Mouse (Mus musculus): ENCODE measurements at regions not wholly inside any gene's neighbourhood (a gene's known extent, or its start where the extent isn't known, plus 50 kb on each side); places are given as distances from the start of the nearest gene placed in this dataset.

DNA sequence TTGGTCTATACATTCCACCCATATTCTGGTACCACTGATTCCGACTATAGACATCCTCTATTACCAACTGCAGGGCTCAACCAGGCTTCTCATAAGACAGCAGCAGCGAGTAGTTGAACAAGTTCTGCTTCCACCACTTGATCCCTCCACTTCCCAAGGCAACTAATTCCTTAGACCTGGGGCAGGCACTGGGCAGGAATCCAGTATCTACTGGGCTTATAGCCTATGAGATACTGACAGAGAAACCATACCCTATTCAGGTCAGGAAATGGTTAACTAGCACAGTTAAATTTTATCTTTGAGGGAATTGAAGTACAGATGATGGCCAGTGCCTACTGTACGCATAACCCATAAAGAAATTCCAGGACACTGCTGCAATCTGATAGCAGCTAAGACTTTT lies 297.9 kb downstream of the Cog6 start:
- intact Hi-C loops (cut with DNase I), result no loop called here
- no peak for DNase-seq

DNA sequence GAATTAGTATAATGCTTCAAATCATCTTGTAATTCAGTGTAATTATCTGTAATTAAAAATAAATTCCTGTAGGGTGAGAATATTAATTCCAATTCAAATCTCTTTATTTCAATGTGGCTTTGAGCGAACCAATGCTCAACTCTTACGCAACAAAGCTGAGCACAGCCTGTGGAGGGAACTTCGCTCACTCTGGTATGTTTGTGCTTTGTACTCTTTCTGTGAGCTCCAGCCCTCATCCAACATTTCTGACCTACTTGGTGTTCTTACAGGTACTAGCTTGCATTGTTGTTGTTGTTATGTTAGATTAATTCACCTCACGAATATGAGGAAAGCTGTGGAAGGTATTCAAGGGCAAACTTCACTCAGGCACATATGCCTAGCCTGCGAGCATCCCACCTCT lies 299.7 kb downstream of the Cog6 start:
- intact Hi-C loops (cut with DNase I), result no loop called here
- no peak for DNase-seq

DNA sequence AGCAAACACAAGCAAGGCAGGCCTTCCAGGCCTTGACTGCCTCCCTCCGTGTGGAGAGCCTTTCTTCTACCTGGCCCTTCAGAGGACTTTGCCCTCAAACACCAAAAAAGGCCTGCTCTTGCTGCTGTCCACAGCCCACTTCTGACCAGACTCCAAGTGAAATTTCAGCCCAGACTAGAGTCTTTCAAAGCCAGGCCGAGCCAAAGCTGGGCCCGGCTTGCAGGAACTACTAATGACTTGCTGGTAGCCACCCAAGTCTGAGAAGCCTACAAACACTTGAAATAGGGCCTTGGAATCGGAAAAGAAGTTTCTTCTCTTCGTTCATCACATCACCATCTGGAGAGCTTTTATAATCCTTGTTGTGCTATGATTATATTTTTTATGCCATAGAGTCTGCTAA lies 304.9 kb downstream of the Cog6 start:
- intact Hi-C loops (cut with DNase I), result no loop called here
- peak; percentile 14 to 18 for DNase-seq

DNA sequence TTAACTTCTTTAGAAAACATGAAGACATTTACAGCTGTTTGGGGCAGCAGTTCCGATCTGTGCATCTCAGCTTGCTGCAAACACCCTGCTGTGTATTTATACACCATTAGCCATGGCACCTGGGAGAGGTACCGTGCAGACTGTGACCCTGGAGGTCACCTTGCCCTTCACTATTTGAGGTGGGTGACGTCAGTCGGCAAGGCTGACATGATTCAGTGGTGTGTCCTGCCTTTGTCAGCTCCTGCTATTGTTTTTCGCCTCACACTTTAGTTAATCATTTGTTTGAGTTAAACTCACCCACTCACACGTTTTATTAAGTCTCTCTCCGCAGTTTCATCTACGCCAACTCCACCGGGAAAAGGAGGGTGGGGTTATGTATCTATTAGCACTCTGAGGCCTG lies 305.9 kb downstream of the Cog6 start:
- intact Hi-C loops (cut with DNase I), result no loop called here
- DNase-seq, result no peak

DNA sequence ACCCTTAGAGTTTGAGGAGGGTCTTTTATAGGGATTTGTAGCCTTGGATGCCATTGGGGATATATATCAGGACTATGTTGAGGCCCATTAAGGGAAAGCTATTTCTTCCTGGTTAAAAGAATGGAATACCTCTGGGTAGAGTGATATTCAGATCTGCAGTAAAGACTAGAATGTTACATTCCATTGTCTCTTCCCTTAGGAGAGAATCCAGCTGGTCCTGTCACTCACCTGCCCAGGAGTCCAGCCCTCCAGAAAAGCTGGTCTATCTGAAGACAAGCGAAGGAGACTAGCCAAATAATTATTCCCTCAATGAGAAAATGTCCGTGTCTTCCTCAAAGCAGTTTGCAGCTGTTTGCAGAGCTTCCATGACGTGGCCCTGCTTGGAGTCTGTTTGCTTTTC lies 308.3 kb downstream of the Cog6 start:
- DNase-seq, result no peak
- intact Hi-C loops (cut with DNase I), result no loop called here

DNA sequence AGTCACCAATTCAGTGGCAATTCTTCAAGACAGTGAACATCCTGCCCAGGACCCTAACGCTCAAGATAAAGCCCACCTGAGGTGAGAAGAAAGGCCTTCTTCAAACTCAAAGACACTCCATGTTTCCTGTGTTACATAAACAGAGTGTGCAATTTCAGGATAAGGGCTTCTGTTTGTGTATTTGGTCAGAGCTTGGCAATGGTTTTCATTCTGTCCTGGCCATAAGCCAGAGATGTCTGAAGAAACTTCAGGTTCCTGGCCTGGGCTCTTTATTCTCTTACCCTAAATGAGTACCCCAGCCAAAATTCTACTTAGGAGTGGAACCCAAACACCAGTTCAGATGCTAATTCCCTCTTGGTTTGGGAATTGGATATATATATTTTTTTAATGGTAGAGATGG lies 308.7 kb downstream of the Cog6 start:
- intact Hi-C loops (cut with DNase I), result no loop called here
- peak in 1 of 2 experiments; percentile 24 for DNase-seq

DNA sequence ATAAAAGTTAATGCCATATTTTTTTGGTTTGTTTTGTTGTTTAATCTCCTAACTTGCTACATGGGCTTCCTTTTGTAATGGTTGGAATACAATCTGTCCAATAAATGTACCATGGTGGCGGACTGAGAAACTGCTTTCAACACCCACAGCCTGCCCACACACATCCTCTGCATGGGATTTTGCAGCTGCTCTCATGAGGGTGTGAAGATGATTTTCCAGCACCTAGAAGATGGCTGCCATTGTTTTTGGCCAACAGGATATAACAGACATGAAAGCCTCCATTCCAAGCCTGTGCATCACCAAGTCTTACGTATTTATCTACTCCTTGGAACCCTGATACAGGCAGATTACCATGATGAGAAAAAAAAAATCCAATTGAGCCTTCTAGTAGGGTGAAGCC lies 310.4 kb downstream of the Cog6 start:
- intact Hi-C loops (cut with DNase I), result no loop called here
- no peak for DNase-seq

DNA sequence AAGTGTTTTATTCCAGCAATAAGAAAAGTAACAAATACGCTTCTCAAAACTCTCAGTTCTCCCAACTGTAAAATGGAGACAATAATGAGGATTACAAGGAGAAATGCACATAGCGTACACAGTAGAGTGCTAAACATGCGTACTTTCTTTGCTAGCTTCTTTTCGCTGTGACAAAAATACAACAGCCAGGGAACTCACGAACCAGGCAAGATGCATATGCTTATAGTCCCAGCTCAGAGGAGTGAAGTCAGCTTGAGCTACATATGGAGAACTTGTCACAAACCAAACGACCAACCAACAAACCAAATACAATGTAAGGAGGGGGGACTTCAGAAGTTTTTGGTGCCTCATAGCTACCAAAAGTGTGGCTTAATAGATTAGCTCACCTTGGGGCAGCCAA lies 313.3 kb downstream of the Cog6 start:
- intact Hi-C loops (cut with DNase I), result no loop called here
- DNase-seq, result no peak

DNA sequence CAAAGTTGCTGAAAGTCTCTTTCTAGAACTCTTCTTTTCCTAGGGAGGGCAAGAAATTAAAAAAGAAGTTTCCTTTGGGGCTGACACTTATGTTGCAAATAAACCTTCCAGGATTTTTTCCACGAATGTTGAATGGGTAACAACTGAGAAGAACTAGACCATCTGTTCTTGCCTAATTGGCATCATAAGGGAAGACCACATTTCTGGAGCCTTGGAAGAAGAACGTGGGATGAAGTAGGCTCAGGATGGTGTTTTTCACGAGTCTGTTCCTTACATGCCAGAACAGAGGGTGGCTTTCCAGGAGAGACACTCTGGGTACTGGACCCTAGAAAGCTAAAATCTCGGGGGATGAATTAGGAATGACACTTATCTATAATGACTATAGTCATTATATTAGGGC lies 314.1 kb downstream of the Cog6 start:
- intact Hi-C loops (cut with DNase I), result no loop called here
- no peak for DNase-seq

DNA sequence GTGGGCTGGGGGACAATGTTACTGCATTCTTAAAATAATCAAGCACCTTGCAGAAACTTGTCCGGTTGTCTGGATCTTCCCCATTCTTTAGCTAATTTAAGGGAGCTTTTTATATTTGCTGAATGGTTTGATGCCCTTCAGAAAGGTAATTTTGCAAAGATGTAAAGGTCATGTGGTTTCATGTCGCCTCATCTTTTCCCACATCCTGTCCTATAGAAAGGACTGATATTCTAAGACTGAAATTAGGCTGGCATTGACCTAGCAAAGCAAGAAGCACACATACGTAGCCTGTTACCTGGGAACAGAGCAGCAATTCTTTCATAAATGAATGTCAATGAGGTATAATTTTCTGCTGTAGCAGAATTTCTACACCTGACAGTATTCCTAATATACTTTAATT lies 315.4 kb downstream of the Cog6 start:
- DNase-seq, result no peak
- intact Hi-C loops (cut with DNase I), result no loop called here

DNA sequence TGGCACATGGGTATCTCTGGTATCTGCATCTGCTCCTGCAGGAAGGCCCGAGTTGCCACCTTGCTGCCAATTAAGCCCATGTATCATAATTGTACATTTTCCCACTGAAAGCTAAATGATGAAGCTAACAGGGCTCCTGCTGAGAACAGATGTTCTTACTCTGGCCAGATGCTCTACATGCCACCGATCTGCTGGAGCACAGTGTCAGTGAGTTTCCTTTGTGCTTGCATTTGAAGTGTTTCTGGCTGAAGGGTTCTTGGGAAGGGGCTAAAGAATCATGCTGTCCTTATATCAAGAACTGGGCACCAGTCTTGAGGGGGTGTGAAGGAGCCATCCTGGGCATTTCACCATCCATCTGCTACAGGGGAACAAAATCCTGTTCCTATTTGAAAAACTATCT lies 323.2 kb downstream of the Cog6 start:
- intact Hi-C loops (cut with DNase I), result no loop called here
- no peak for DNase-seq

DNA sequence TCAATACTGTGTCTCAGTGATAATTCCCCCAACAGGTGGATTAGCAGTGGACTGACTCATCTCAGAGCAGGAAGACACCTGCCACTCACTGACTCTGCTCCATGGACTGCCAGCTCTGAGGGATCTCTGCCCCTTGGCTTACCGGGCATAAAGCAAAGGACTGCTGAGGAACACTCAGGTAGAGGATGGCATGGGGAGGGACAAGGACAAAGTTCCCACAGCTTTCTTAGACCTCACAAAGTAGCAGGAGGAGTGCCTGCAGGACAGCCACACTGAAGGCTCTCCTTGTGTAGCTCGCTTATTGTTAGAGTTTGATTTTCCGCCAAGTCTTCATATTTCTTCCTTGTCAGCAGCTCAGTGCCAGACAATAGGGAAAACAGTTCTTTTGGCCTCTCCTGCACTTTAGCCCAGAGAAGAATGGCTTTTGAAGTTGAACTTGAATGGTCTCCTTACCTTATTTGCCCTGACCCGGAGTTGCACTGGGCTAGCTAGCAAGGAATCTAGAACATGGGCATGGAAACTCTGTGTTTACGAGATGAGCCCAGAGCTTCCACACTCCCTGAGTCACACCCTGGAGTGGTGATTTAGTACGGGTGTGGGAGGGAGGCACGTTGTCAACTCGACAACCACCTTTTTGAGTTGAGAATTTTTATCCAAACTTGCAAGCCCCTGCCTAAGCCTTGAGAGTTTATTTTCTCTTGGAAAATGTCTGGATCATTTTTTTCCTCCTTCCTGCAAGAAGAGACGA lies 331.4 kb downstream of the Cog6 start:
- intact Hi-C loops (cut with DNase I), result no loop called here
- peak; percentile 29 to 49 for DNase-seq

DNA sequence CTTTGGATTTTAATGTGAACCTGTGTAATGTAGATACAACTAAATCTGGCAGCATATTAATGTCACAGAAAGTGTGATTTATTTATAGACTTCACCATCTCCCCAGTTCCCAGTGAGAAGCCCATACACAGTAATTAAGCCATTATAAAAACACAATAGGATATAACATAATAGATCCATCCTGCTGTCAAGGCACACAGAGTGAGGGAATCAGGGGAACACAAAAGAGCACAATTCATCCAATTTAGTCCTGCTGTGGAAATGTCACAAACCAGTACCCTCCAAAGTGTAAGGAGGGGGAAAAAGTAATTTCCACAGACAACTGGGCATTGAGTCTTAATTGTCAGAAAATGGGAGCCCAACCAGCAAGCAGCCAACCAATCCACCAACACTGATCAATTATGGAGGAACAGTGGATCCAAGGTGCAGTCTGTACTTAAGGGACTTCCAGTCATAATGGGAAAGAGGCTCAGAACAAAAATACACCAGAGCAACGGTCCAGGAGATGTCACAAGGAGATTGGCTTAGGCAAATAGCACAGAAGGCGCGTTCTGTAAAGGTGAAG lies 336.1 kb downstream of the Cog6 start:
- intact Hi-C loops (cut with DNase I), result no loop called here
- DNase-seq, result no peak

DNA sequence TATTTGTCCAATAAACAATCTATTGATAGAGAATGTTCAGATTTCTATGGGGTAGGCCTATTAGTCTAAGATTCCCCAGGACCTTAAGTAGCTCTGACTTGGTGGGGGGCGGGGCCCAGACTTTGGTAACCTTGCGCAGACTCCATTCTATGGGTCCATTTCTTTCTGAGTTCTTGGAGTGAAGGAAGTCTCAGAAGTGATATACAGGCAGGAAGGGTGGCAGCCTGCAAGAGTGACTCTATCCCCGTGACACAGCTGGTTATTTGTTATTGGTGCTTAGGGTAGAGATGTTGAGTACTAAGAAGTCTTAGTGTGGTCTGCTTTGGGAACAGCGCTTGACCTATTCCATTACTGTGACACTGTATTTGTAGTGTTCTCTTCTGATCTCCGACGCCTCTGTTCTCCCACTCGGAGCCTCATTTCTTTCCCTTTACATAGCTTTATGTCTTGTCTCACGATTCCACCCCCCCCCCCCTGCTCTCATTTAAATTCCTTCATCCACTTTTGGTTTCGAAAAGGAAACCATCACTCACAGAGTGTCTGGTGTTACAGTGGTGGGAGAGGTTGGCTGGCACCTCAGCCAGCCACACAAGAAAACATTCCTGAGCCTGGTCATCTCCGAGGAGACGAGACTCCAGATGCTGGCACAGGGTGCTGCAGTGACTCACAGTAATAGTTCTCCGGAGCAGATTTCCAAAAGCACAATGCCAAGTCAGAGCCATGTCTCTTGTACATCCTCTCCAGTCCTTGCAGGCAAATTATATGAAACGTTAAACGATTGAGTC lies 340.0 kb downstream of the Cog6 start:
- intact Hi-C loops (cut with DNase I), result no loop called here
- DNase-seq, result no peak

DNA sequence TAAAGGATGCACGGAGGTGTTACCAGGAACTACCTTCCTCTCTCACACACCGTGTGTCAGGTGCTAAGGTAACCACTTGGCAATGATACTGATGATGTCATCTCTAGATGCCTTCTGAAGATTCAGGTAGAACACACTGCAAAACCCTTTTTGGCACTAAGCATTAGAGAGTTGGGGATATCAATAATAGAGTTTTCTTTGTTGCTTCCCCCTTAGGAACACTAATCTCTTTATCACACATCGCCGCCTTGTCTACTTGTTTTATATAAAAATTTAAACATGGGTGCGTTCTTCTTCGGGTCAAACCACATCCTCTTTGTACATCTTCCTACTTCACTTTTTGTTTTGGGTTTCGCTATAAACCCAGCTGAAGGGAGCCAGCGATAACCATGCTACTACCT lies 346.4 kb downstream of the Cog6 start:
- DNase-seq, result no peak
- intact Hi-C loops (cut with DNase I), result no loop called here

DNA sequence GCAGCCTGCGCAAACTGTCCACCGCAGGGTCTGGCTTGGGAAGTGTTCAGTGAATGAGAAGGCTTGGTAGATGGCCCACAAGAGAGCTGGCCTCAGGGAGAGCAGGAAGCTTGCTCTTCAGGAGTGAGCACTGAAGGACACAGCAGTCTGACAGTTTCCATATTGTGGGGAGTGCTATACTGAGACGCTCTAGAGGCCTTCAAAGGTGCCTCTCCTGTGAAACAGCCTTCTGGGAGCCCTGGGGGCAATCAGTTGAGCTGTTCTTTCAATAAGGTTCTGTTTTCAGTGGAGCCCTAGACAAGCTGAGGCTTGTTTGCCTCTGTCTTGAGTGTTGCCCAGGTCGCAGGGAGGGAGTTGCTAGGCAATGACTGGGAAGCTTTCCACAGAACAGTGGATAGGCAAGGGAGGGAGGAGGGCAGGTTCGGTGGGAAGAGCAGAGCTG lies 353.9 kb downstream of the Cog6 start:
- DNase-seq, result no peak
- intact Hi-C loops (cut with DNase I), result no loop called here

DNA sequence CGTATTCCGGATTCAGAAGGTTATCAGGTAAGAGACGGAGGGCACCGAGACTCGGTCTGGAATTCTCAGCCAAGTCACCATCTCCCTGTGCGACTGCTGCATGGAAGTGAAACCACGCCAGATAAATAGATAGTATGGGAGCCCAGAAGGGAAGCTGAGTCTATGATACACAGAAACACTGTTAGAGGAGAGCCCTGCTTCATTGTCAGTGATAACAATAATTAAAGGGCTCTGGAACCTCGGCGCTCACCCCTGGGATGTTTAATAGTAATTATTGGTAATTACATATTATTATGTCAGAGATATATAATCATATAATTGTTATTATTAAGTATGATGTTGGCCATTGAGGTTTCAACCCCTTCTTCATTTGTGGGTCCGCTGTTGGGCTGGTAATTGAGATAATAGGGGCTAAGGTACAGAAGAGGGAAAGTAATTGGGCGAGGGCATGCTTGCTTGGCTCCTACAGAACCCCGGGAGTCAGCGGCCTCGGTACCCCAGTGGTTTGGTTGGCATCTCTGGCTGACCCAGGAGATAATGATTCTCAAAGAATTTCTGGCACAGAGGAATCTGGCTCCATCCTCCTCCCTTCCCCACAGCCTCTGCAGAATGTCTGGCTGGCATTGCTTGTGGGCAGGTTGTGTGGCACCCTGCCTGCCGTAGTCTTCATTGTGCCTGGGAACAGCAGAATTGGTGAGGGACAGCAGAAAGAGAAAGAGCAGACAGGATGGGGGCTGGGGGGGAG lies 354.7 kb downstream of the Cog6 start:
- DNase-seq, result no peak
- intact Hi-C loops (cut with DNase I), result no loop called here

DNA sequence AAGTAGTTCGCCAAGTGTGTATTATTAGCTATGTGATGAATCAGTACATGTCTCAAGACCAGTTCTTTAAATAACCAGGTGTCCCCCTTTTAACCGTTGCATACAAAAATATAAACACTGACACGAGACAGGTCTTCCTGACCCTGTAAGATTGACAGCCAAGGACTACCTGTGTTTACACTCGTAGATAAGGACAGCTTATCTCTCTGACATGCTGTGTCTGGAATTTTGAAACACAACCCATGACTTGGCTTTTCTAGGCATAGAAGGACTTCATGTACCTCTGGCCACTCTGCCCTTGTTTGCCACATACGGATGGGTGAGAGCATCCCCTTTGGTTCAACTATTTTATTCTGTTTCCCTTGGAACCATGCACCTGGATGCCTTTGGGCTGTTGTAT lies 364.0 kb downstream of the Cog6 start:
- intact Hi-C loops (cut with DNase I), result no loop called here
- no peak for DNase-seq

DNA sequence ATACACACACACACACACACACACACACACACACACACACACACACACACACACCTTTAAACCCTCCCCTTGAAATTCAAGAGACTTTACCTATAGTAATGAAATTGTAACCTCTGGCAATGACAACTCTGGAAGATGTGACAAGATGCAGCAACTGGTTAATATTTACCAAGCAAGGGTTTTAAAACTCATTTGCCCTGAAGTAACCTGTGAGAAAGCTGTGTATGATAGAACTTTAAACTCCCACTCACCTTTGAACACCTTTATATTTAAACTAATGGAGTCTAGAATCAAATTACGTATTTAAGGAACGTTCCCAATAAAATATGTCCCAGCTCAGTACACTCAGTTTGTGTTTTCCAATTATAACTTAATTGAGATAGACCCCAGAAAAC lies 364.6 kb downstream of the Cog6 start:
- no peak for DNase-seq
- intact Hi-C loops (cut with DNase I), result no loop called here

DNA sequence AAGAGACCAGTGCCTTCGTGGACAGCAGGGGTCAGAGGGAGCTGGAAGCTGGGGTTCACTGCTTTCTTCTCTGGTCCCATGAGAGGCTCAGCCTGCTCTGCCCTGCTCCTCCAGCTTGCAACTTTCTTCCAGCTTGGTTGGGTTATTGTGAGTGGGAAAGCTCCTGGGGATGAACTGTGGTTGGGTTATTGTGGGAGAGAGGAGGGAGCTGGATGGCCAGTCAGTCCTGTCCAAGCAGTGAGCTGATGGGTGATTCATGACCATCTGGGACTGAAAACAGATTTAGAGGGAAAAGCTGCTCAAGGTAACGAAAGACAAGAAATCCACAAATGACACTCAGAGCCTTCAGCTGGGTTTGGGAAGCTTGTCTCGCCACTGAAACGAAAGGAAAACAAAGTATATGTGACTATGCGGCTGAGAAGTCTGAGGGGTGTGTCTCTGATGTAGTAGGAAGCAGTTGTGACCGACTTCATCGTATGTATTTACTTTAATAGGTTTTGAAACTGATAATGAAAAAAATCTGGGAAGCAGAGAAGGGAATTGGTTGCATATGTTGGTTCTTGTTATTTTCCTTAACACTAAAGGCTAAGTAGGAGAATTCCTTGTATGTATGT lies 365.1 kb downstream of the Cog6 start:
- intact Hi-C loops (cut with DNase I), result no loop called here
- no peak for DNase-seq

DNA sequence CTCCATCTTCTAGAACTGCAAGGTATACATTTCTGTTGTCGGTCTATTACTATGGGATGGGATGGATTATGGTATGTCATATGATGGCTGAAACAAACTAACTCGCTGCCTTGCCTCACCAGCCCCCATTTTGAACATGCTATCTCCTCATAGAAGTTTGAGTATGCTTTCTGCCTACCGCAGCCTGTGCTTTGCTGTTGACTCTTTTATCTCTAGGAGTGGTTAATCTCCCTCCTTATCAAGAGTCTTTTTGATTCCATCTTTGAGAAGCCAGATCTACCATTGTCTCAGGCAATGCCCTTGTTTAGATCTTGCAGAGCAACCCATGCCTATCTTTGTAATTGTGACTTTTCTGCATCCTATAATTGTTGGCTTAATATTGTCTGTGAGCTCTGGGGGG lies 367.0 kb downstream of the Cog6 start:
- intact Hi-C loops (cut with DNase I), result no loop called here
- no peak for DNase-seq

Data from heart, postnatal 36 days (tissue).